Mouse (Mus musculus) erythroblast, embryonic 14.5 days (primary cell): ENCODE measurements around the gene Fam169a.

Experiments
- GATA1 ChIP-seq: IDR thresholded peaks from 2 replicates; pipeline ENCODE4 v1.6.1; 2012; ENCODE audit warnings: low read length, inconsistent platforms, mixed read lengths
- TAL1 ChIP-seq: IDR thresholded peaks from 3 replicates; pipeline ENCODE4 v1.6.1; 2012; ENCODE audit warnings: low read length, inconsistent platforms, mixed read lengths

DNA sequence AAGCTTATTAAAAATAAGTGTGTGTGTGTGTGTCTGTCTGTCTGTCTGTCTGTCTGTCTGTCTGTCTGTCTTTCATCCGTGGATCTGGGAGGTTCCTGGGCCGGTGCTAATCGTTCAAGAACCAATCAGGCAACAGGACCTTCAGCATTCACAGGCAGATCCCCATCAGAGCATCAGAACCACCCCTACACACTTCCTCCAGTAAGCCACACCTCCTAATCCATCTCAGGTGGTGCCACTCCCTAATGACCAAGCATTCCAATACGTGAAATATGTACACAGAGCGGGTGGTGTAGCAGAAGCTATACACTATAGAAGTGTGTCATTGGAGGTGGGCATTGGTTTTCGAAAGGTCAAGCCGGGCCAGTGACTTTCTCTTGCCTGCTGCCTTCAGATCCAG is 15.3 kb downstream of the Fam169a start:
- TF ChIP-seq TAL1, result no peak
- no peak for TF ChIP-seq GATA1
